In genomic region chr7:122132497-122133337, GRCm38 (mm10) we compare ENCODE assay signal across 8 mouse cellular contexts. TPM values are rescaled to one million over a fixed set of nuclear protein-coding genes. Genes with fewer than 3 reads are reported as not detected.
A peak's percentile ranks its signal among the peaks of the same experiment; 100 is the strongest.
DNase-seq lines count a peak whose midpoint lies in the region; ATAC-seq lines count a peak whose summit lies in the region.

Gene Palb2, minus strand, starts transcription at chr7:122132985.
Gene Dctn5, plus strand, starts transcription at chr7:122133041.

- DNase-seq in WW6 (ENCODE audit: low read depth, low spot score), result peak; percentile 93
- peak; percentile 98 for DNase-seq in cerebellum, postnatal 4 days (ENCODE audit: low spot score in 2 of 2)
- peak; percentile 98 for DNase-seq in gastrocnemius, adult 18-20 months (ENCODE audit: low spot score)
- DNase-seq in left cerebral cortex, adult 18-20 months (ENCODE audit: low spot score in 2 of 2), result peak; percentile 98 to 100
- DNase-seq in right cerebral cortex, adult 18-20 months, result peak; percentile 98
- peak; percentile 92 for DNase-seq in urinary bladder, postnatal 10 days (ENCODE audit: low spot score)

- H3K4me2 ChIP-seq in hindbrain, embryonic 16.5 days (ENCODE audit: low read length), result peak within 1 kb of the TSS; percentile 92

- peak within 1 kb of the TSS; percentile 93 for H3K4me3 ChIP-seq in hindbrain, embryonic 16.5 days (ENCODE audit: low read length)
- H3K4me3 ChIP-seq in macrophage (ENCODE audit: inconsistent target), result peak within 1 kb of the TSS; percentile 79

- peak within 1 kb of the TSS; percentile 89 for H3K9ac ChIP-seq in hindbrain, embryonic 16.5 days (ENCODE audit: low read depth, low read length)

- no peaks in the 10 kb centered on the region for H3K27me3 ChIP-seq in hindbrain, embryonic 16.5 days (replicated peaks; ENCODE audit: control insufficient read depth, insufficient read depth, low read length)

- ATAC-seq in hindbrain, embryonic 16.5 days, result peak; percentile 99

- H3K27ac ChIP-seq in hindbrain, embryonic 16.5 days (ENCODE audit: low read depth, low read length), result peak within 1 kb of the TSS; percentile 81
- H3K27ac ChIP-seq in macrophage, result peak within 1 kb of the TSS; percentile 69

- H3K36me3 ChIP-seq in hindbrain, embryonic 16.5 days (ENCODE audit: control insufficient read depth, insufficient read depth, low read length), result peaks cover 16% of the 10 kb centered on the region
- H3K36me3 ChIP-seq in macrophage (ENCODE audit: inconsistent target), result peaks cover 18% of the 10 kb centered on the region

- under 1% methylated on average over 54 of the region's 54 CpGs for WGBS in hindbrain, embryonic 16.5 days
- under 1% methylated on average over 54 of the region's 54 CpGs for WGBS in macrophage (ENCODE audit: missing documents)

- peaks cover 55% of the 10 kb centered on the region for H3K79me2 ChIP-seq in macrophage (ENCODE audit: inconsistent target)

- no peaks in the 10 kb centered on the region for H3K9me3 ChIP-seq in hindbrain, embryonic 16.5 days (ENCODE audit: control insufficient read depth, low read length)

- peaks cover 11% of the 10 kb centered on the region for H3K4me1 ChIP-seq in hindbrain, embryonic 16.5 days (ENCODE audit: control insufficient read depth, insufficient read depth, low read depth, low read length)

RNA-seq across cellular contexts. Expression of gene Palb2, which starts in this region (rescaled TPM):
- total RNA-seq in gastrocnemius, adult 18-20 months (2021), result under 1 TPM; 0.43 to 0.71 TPM
- polyA plus RNA-seq in hindbrain, embryonic 16.5 days (2015; fragmentation: Nextera tagmentation; extraction: Ambion mirVana), result 3.8 and 5.3 TPM in 2 replicates
- total RNA-seq in left cerebral cortex, adult 18-20 months (2021), result 1 to 10 TPM; 1.1 to 1.7 TPM
- 10 to 100 TPM in 14 of 26 experiments, 1 to 10 TPM in 12; 1.1 to 35.9 (median 10.3) TPM for total RNA-seq in macrophage (2018; cell fraction: chromatin; rRNA removed)
- total RNA-seq in macrophage (2018; cell fraction: cytosol; rRNA removed), result 1 to 10 TPM in 21 of 26 experiments, under 1 TPM in 5; 0.48 to 5.5 (median 3.8) TPM
- total RNA-seq in macrophage (2018; cell fraction: nucleus; rRNA removed), result 10 to 100 TPM in 11 of 26 experiments, 1 to 10 TPM in 15; 1.3 to 40.8 (median 5.8) TPM
- 3.8 to 7.8 TPM (median 4.4 TPM) in 3 replicates for polyA plus RNA-seq in macrophage (2018)

RNA-seq across cellular contexts. Expression of gene Dctn5, which starts in this region (rescaled TPM):
- total RNA-seq in gastrocnemius, adult 18-20 months (2021), result 10 to 100 TPM; 16.2 to 16.3 TPM
- 165 and 167 TPM in 2 replicates for polyA plus RNA-seq in hindbrain, embryonic 16.5 days (2015; fragmentation: Nextera tagmentation; extraction: Ambion mirVana)
- total RNA-seq in left cerebral cortex, adult 18-20 months (2021), result 10 to 100 TPM; 89.5 to 95.1 TPM
- 100 to 1,000 TPM in 12 of 26 experiments, 10 to 100 TPM in 14; 34.1 to 157 (median 89.1) TPM for total RNA-seq in macrophage (2018; cell fraction: chromatin; rRNA removed)
- 100 to 1,000 TPM in 19 of 26 experiments, 10 to 100 TPM in 7; 65.8 to 134 (median 106) TPM for total RNA-seq in macrophage (2018; cell fraction: cytosol; rRNA removed)
- total RNA-seq in macrophage (2018; cell fraction: nucleus; rRNA removed), result 100 to 1,000 TPM in 14 of 26 experiments, 10 to 100 TPM in 12; 52.3 to 243 (median 107) TPM
- 105 to 133 TPM (median 112 TPM) in 3 replicates for polyA plus RNA-seq in macrophage (2018)

Comparison
In these comparisons a context has a peak if more than half of its experiments do, and no peak if none do; other contexts are left out.
1. Peak in every context shown above with its lines: DNase-seq, ATAC-seq, H3K4me3 ChIP-seq and H3K27ac ChIP-seq.
2. RNA of gene Dctn5 (total RNA-seq): 89.5 to 95.1 TPM in left cerebral cortex, adult 18-20 months; 16.2 to 16.3 TPM in gastrocnemius, adult 18-20 months; every median in the first group is over 4 times any median in the second.